Mouse (Mus musculus) lung, adult 2 months (tissue): ENCODE data around the gene Sigirr.

ENCODE experiments used
- CTCF ChIP-seq: fragments of 200-500 bp; IDR thresholded peaks from 2 replicates; pipeline ENCODE4 v1.5.1; 2011; ENCODE audit warnings: mild to moderate bottlenecking, low read length, control low read depth; ENCODE audit not compliant: insufficient read depth
- POLR2A ChIP-seq: fragments of 200-500 bp; IDR thresholded peaks from 2 replicates; pipeline ENCODE4 v1.6.1; 2011; ENCODE audit warnings: low read depth, mild to moderate bottlenecking, control low read depth, low read length, borderline replicate concordance; ENCODE audit errors: extremely low read depth

GRCm38 (mm10) chr7:141047581-141048225, 52.7 kb downstream of the Sigirr start:
- TF ChIP-seq POLR2A = peak; percentile 90
- no peak for TF ChIP-seq CTCF
